Mouse (Mus musculus) kidney, postnatal 10 days (tissue): ENCODE measurements around the gene Aox4.

ENCODE experiments used
- DNase-seq: peaks from one replicate; pipeline ENCODE4 v3.0.0; 2021; ENCODE audit warnings: mixed read lengths

Aox4 gene

DNA sequence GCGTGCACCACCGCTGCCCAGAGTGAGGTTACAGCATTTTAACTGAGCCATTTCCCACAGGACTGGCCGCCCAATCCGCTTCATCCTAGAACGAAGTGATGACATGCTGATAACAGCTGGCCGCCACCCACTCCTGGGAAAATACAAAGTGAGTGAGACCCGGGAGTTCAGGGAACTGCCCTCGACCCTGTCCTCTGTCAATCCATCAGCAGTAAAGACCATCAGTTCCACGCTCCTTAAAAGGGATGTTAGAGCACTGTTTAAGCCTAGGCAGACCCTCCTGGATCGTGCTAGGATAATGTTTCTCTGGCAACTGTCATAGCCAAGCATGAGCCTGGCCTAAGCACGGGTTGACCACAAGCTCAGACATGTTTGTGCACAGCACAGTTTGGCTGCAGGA, 43.3 kb downstream of the Aox4 start:
- DNase-seq, result no peak

DNA sequence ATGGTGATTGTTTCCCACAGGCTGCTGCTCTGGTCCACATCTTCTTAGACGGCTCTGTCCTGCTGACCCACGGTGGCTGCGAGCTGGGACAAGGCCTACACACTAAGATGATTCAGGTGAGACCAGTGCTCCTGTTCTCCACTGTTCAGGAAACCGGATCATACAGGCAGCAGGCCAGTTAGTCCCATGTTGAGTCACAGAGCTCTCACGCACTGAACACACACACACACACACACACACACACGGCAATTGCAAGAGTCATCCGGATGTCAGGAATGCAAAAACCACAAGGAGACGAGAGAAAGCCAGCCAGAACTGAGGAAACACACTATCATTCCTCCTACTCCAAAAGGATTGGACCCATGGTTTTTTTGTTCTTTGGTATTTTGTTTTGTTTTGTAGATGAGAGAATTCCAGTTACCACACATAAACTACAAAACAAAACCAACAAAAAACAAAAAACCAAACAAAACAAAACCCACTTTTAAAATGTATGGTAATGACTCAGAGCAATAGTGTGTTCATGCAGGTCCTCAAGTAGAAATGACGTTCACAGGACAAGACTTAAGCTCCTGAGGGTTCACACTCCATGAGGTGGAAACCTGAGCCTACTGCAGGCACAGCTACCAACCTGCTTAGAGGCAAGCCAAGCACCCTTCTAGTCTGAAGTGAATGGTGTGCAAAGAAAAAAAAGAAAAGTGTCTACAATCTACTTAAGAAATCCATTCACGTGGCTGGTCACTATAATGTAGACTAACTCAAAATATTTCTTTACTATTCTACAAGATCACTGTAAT, 47.2 kb downstream of the Aox4 start:
- DNase-seq, result peak; percentile 46

DNA sequence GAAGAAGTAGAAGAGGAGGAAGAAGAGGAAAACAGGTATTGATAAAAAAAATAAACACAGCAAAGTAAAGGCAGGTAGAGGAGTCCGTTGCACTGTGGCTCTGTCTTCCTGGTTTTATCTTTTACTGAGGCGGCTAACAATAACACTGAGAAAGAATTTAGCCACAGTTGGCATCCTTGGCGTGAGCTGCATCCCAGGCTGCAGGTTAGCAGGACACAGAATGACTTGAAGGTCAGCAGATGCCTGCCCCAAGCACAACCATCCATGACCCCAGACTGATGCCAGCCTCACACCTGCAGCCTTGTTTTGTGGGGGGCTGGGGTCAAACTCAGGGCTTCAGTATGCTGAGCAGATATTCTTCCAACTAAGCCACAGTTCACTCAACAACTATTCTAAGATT, 50.1 kb downstream of the Aox4 start:
- no peak for DNase-seq

DNA sequence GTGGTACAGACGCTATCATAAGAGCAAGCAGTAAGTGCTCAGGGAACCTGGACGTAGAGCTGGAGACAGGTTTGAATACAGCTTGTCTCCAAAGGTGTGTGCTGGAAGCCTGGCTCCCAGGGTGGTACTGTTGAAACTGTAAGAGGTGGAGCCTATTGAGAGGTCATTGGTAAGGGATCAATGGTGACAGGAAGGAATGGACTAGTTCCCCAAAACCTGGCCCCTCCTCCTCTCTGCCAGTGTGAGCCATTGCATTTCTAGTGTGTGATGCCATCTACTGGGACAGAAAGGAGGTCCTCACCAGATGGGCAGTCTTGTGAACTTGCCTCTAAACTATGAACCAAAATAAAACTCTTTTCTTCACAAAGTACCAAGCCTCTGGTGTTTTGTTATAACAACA, 58.0 kb downstream of the Aox4 start:
- no peak for DNase-seq

DNA sequence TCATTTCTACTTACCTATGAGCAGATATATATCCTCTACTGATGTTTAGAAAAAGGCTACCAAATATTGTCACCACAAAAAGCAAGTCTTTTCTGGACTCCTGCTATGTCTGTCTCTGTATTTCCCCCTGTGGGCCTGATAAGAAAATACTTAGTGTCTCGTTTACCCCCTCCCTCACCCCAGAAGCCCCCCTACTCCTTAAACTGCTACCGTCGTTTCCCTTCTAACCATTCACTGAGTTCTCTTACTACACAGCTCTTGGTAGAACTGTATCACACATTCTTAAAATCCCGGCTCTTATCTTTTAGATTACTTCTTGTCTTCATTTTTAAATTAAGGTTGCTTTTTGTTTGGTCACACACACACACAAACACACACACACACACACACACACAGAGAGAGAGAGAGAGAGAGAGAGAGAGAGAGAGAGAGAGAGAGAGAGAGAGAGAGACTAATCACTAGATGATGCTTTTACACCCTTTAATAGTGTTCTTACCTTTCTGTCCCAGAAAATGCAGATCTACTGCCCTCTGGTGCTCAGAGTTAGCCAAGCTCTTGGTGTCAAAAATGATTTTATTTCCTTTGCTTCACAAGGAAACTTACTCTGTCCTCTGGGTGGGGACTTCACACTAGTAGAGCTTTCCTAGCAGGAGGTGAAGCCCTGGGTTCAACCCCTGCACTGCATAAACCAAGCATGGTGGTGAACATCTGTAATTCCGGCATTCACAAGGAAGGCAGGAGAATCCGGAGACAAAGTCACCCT, 60.8 kb downstream of the Aox4 start:
- peak; percentile 75 for DNase-seq

GRCm38 (mm10) chr1:58275879-58276278, 65.7 kb downstream of the Aox4 start:
- no peak for DNase-seq

- no peak for DNase-seq
These were observed 67.8 kb downstream of the Aox4 start, which contains the start of gene Aox2 for GRCm38 (mm10) chr1:58278026-58278425. Gene Aox2 (plus strand): TSS chr1:58278326.

DNA sequence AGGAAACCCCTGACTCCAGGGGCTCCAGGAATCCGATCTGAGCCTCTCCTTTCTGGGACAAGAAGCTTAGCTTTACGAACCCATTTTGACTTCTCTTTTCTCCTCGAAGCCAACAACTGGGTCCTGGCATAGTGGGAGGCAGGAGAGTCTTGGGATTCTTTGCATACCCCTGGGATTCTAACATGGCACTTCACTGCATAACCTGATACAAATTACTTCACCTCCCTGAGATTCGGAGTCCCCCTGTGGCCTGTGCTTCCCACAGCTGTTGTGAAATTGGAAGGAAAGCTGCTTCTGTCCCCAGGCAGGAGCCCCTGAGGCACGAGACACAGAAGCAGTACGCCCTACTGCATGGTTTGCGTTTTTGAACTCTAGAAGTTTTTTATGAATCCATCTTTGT, 68.3 kb downstream of the Aox4 start:
- no peak for DNase-seq

- DNase-seq, result no peak
These were observed 70.2 kb downstream of the Aox4 start for GRCm38 (mm10) chr1:58280381-58280780.

- DNase-seq, result no peak
These were observed 70.9 kb downstream of the Aox4 start for GRCm38 (mm10) chr1:58280939-58281624.

DNA sequence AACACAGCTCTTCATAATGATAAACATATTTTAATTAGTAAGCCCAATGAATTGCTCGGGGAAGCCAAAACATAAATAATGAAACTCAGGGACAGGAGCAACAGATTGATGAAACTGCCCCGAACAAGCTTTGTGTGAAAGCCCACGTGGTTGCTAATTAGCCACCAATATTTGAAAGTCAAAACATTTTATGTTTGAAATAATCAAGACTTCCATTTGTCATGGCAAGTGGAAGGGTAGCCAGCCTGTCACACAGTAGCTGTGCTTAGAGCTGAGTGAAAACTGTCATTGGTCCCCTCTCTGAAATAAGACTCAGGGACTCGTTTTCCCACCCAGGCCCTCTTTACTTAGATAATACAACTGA, 71.4 kb downstream of the Aox4 start:
- DNase-seq, result no peak

DNA sequence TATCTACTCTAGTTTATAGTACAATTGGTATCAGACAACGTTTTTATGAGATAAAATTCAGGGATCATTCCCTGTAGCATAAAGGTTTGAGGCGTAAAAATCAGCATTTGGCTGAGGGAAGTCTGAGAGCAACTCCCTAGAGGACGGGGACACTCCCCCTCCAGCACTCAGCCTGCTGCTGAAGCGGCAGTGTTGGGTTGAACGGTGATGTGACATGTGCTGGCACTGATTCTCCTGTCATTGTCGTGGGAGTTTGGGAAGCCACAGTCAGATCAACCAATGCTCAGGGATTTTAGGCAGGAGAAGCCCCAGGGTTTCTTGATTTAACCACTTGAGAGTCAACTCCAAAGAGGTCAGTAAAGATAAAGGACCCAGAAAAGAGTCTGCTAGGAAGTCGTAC, 74.3 kb downstream of the Aox4 start:
- no peak for DNase-seq

GRCm38 (mm10) chr1:58288091-58288490, 77.9 kb downstream of the Aox4 start:
- DNase-seq, result no peak

- no peak for DNase-seq
These were observed 79.8 kb downstream of the Aox4 start for GRCm38 (mm10) chr1:58289863-58290469.

GRCm38 (mm10) chr1:58291394-58292300, 81.5 kb downstream of the Aox4 start:
- peak; percentile 61 for DNase-seq

DNA sequence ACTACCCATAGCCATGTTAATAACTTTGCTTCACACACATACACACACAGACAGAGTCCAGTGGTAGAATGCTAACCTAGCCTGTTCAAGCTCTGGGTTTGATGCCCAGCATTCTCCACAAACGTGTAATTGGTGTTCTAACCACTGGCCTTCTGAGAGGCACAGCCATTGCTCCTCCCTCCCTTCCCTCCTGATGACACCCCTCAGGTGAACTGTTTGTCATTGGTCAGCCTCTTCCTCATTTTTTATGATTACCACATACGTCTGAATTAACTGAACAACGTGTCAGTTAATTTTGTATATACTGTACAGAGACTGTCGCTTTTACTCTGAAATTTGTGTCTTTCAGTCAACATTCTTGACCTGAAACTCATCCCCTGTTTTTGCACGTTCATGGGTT, 84.5 kb downstream of the Aox4 start:
- no peak for DNase-seq

DNA sequence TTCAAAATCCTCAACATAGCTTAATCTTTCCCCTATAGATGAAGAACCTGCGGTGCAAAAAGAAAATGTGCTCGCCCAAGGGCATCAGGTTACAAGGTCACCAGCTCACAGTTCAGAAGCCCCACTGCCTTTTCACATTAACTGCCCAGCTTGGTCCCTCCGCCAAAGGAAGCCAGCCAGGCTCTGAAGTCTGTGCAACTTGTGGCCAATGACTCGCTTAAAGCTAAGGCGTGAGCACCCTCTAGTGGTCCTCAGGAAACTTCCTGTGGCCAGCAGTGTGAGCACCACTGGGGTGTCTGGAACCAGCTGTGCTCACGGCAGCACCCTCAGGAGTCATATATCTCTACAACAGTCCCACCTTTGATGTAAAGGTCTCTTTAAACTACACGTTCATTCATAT, 86.1 kb downstream of the Aox4 start:
- DNase-seq, result peak; percentile 88

DNA sequence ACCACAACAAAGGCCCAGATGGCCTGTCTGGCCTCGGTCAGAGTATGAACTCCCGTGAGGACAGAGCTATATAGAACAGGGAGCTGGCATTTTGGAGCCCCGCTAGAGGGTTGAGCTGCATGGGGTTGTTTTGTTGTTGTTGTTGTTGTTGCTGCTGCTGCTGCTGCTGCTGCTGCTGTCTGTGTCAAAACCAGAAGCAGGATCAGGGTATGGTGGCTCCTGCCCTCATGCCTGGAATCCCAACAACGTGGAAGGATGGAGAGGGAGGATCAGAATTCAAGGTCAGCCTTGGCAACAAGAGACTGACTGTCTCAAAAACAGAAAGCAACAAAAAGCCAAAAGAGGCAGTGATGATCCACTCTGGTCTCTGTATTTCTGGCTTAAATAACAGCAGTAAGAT, 86.6 kb downstream of the Aox4 start:
- DNase-seq, result no peak

- no peak for DNase-seq
These were observed 88.2 kb downstream of the Aox4 start for GRCm38 (mm10) chr1:58298347-58298746.

- DNase-seq, result no peak
These were observed 90.9 kb downstream of the Aox4 start for GRCm38 (mm10) chr1:58301073-58301472.

DNA sequence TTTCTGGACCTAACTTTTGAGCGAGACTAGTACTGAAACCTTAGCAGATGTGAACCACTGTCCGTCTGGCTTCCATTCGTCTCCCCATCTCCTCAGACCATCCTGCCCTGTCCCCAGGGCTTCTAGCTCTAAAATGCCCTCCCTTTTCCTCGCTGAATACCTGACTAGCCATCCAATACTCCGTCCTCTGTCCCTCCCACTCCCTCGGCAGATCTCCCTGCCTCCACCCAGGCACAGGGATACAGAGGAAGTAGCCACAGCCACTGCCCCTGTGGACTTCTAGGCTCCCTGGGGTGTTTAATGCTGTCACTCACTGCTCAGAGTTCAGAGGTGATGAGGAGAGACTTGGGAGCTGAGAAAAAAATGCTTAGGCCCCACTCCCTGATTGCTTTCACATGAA, 91.8 kb downstream of the Aox4 start:
- DNase-seq, result no peak

- DNase-seq, result no peak
These were observed 92.8 kb downstream of the Aox4 start for GRCm38 (mm10) chr1:58303009-58303408.
